Mouse (Mus musculus) liver, embryonic 12.5 days (tissue): ENCODE results near the gene Ckb. TPM values are rescaled to one million over a fixed set of nuclear protein-coding genes. Genes with fewer than 3 reads are reported as not detected.
A peak's percentile ranks its signal among the peaks of the same experiment; 100 is the strongest.
"Not testable (repeated sequence)": the region's sequence is repeated elsewhere in the genome, so short reads cannot be mapped to it uniquely, and the experiment has no call there.

ENCODE experiments used
- ATAC-seq: fragments of 200-750 bp; cut with Nextera tagmentation; 2 replicates; pipeline ENCODE4 v1.8.0; 2017; ENCODE audit warnings: moderate number of reproducible peaks, mild to moderate bottlenecking, moderate library complexity
- H3K27ac ChIP-seq: fragments of 300-500 bp; sonication (generic); 2 replicates; pipeline ENCODE4 v1.5.1; 2016; ENCODE audit warnings: mild to moderate bottlenecking
- H3K27me3 ChIP-seq: fragments of 300-500 bp; sonication (generic); replicated peaks from 2 replicates; pipeline ENCODE4 v1.6.1; 2016; ENCODE audit warnings: mild to moderate bottlenecking, moderate library complexity
- H3K36me3 ChIP-seq: fragments of 300-500 bp; sonication (generic); 2 replicates; pipeline ENCODE4 v1.6.1; 2016; ENCODE audit warnings: mild to moderate bottlenecking, moderate library complexity
- H3K4me1 ChIP-seq: fragments of 300-500 bp; sonication (generic); 2 replicates; pipeline ENCODE4 v1.6.1; 2016
- H3K4me2 ChIP-seq: fragments of 300-500 bp; sonication (generic); 2 replicates; pipeline ENCODE4 v1.6.1; 2016; ENCODE audit warnings: mild to moderate bottlenecking, moderate library complexity
- H3K4me3 ChIP-seq: fragments of 300-500 bp; sonication (generic); 2 replicates; pipeline ENCODE4 v1.5.1; 2016; ENCODE audit warnings: mild to moderate bottlenecking, moderate library complexity
- H3K9ac ChIP-seq: fragments of 300-500 bp; sonication (generic); 2 replicates; pipeline ENCODE4 v1.6.1; 2016; ENCODE audit warnings: mild to moderate bottlenecking, moderate library complexity
- H3K9me3 ChIP-seq: fragments of 300-500 bp; sonication (generic); replicated peaks from 2 replicates; pipeline ENCODE4 v1.6.1; 2016; ENCODE audit warnings: mild to moderate bottlenecking, moderate library complexity
- WGBS: fragments of 180-500 bp; shearing (Covaris S2); methylation state at CpG from one replicate; pipeline ENCODE4 v1.1.7; 2016; ENCODE audit not compliant: insufficient replicate concordance; 5-methylcytosine and 5-hydroxymethylcytosine counted together
- polyA plus RNA-seq: library from polyadenylated mRNA; unstranded; fragments of >200 nt; fragmentation: Nextera tagmentation; extraction: Ambion mirVana; gene quantifications from 2 replicates; pipeline ENCODE4 v1.2.1, GENCODE M21; 2016

Ckb gene
- 54.1 and 54.6 TPM in 2 replicates for polyA plus RNA-seq

GRCm38 (mm10) chr12:111672176-111672575 is at the start of gene Ckb:
Gene Ckb (minus strand): TSS chr12:111672338.
- Histone ChIP-seq H3K36me3 (no peaks in the 10 kb centered on the region), H3K4me2 (peak within 1 kb of the TSS; percentile 74), H3K27me3 (peaks cover 77% of the 10 kb centered on the region), H3K27ac (no peak within 1 kb of the TSS), H3K9ac (peak within 1 kb of the TSS; percentile 46), H3K4me1 (peaks cover 67% of the 10 kb centered on the region), H3K4me3 (peak within 1 kb of the TSS; percentile 53), H3K9me3 (no peaks in the 10 kb centered on the region)
- peak; percentile 28 for ATAC-seq
- WGBS, result under 1% methylated on average over 31 of the region's 31 CpGs

- Histone ChIP-seq H3K4me3 (no peak overlapping the region), H3K36me3 (peaks cover 34% of the 10 kb centered on the region), H3K27ac (no peak overlapping the region), H3K9ac (no peak overlapping the region), H3K4me1 (peaks cover 10% of the 10 kb centered on the region), H3K27me3 (no peaks in the 10 kb centered on the region), H3K9me3 (no peaks in the 10 kb centered on the region; the same call in 1 of the 2 replicates), H3K4me2 (no peak overlapping the region)
- ATAC-seq, result no peak
- 76% methylated on average over 4 of the region's 4 CpGs for WGBS
Measured at GRCm38 (mm10) chr12:111720222-111720621, 48.1 kb upstream of the Ckb start.

DNA sequence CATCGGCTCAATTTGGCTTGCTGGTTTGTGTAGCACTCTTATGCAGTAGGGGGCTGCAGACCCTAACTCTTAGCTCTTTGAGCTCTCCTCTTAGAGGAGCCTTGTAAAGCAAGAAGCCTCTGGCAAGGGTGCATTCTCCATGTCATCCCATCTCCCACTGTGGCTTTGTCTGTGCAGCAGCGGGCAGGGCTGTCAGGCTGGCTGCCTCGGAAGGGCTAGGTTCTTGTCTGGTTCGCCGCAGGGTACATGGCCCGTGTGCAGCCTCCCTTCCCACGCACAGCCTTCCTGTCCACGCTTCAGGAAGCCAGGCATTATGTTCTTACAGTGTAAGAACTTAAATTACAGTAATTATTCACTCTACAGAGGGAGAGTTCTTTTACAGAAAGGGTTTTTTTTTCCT is 46.5 kb upstream of the Ckb start:
- no peak overlapping the region for H3K4me3 ChIP-seq
- no peak for ATAC-seq
- H3K27me3 ChIP-seq, result no peaks in the 10 kb centered on the region
- peaks cover 25% of the 10 kb centered on the region for H3K4me1 ChIP-seq
- 72% methylated on average over 8 of the region's 8 CpGs for WGBS
- H3K9me3 ChIP-seq, result no peaks in the 10 kb centered on the region; the same call in 1 of the 2 replicates
- no peak overlapping the region for H3K9ac ChIP-seq
- peaks cover 19% of the 10 kb centered on the region for H3K36me3 ChIP-seq
- H3K27ac ChIP-seq, result no peak overlapping the region
- no peak overlapping the region for H3K4me2 ChIP-seq

DNA sequence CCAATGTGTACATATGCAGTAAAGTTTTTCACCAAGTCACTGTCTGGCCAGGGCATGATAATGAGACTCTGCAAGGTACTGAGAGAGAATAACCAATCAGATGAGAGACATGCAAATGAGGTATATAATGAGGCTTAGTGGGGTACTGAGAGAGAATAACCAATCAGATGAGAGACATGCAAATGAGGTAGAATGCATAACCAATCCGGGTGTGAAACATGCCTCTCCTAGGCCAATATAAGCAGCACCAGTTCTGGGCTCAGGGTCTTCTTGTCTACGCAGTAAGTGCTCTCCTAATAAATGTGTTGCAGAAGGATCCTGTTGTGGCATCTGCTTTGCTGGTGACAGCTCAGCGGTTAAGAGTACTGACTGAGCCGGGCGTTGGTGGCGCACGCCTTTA is 44.4 kb upstream of the Ckb start:
- H3K4me3 ChIP-seq, result no peak overlapping the region
- no peak overlapping the region for H3K4me2 ChIP-seq

GRCm38 (mm10) chr12:111713880-111714279 is 41.7 kb upstream of the Ckb start:
- peak overlapping the region; percentile 97 for H3K9ac ChIP-seq
- peaks cover 38% of the 10 kb centered on the region for H3K36me3 ChIP-seq
- H3K9me3 ChIP-seq, H3K27me3 ChIP-seq, H3K27ac ChIP-seq, ATAC-seq: not testable (repeated sequence)
- peak overlapping the region; percentile 97 for H3K4me3 ChIP-seq
- 63% methylated on average over 6 of the region's 6 CpGs for WGBS
- H3K4me1 ChIP-seq, result peaks cover 42% of the 10 kb centered on the region
- H3K4me2 ChIP-seq, result peak overlapping the region; percentile 96

More for the DNA sequence above, 44.4 kb upstream of the Ckb start:
- no peak overlapping the region for H3K9ac ChIP-seq
- no peak for ATAC-seq
- no peaks in the 10 kb centered on the region for H3K27me3 ChIP-seq
- H3K36me3 ChIP-seq, result peaks cover 11% of the 10 kb centered on the region
- 96% methylated on average over 7 of the region's 7 CpGs for WGBS
- peaks cover 35% of the 10 kb centered on the region for H3K4me1 ChIP-seq
- H3K27ac ChIP-seq, result no peak overlapping the region
- no peaks in the 10 kb centered on the region; the same call in 1 of the 2 replicates for H3K9me3 ChIP-seq

DNA sequence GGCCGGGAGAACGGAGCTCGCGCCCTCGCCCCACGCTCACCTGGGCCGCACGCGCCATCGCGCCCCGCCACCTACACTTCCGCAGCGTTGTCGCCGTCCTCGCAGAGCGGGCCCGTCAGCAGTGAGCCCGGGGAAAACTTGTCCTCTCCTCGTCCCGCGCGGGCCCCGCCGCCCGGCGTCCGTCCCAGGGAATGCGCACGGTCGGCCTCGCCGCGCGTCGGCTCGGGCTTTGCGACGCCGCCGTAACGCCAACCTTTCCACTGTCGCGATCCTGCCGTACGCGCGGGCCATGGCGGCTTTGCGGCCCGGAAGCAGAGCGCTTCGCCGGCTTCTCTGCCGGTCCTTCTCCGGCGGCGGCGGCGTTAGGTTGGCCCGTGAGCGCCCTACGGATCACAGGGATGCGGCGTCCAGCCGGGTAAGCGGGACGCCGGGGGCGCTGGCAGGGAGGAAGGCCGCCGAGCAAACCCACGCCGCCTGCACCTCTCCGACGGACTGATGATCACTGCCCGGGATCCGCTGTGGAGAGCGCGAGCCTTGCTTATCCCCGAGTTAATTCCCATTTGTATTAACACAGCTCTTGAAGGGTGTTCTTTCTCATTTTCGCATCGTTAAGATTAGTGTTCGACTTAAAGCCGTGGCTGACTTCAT is 41.0 kb upstream of the Ckb start, which contains the start of the genes Bag5 and Apopt1:
Bag5 (minus strand) TSS at position 254 of the 648 bp plus-strand sequence.
Apopt1 (plus strand) TSS at position 258 of the 648 bp plus-strand sequence.
- Histone ChIP-seq H3K4me3 (peak within 1 kb of the TSS; percentile 97), H3K9me3 (no peaks in the 10 kb centered on the region; the same call in 1 of the 2 replicates), H3K4me2 (peak within 1 kb of the TSS; percentile 96), H3K4me1 (peaks cover 42% of the 10 kb centered on the region), H3K27me3 (no peaks in the 10 kb centered on the region), H3K9ac (peak within 1 kb of the TSS; percentile 97), H3K27ac (peak within 1 kb of the TSS; percentile 81), H3K36me3 (peaks cover 45% of the 10 kb centered on the region)
- peak; percentile 82 for ATAC-seq
- 0% methylated on average over 75 of the region's 86 CpGs for WGBS

GRCm38 (mm10) chr12:111712476-111712875 is 40.3 kb upstream of the Ckb start:
- WGBS, result under 1% methylated on average over 33 of the region's 33 CpGs
- H3K9ac ChIP-seq, result peak overlapping the region; percentile 97
- peak; percentile 10; the same call in 1 of the 2 replicates for ATAC-seq

GRCm38 (mm10) chr12:111710091-111710490 is 38.0 kb upstream of the Ckb start:
- Histone ChIP-seq H3K4me1 (peaks cover 31% of the 10 kb centered on the region), H3K36me3 (peaks cover 48% of the 10 kb centered on the region), H3K4me3 (no peak overlapping the region), H3K27me3 (no peaks in the 10 kb centered on the region), H3K9me3 (no peaks in the 10 kb centered on the region), H3K27ac (no peak overlapping the region), H3K9ac (no peak overlapping the region), H3K4me2 (no peak overlapping the region)
- no peak for ATAC-seq
- 80% methylated on average over 10 of the region's 10 CpGs for WGBS

More at GRCm38 (mm10) chr12:111712476-111712875, 40.3 kb upstream of the Ckb start:
- Histone ChIP-seq H3K36me3 (peaks cover 52% of the 10 kb centered on the region), H3K27me3 (no peaks in the 10 kb centered on the region), H3K4me3 (peak overlapping the region; percentile 97), H3K27ac (peak overlapping the region; percentile 81), H3K4me2 (peak overlapping the region; percentile 96), H3K9me3 (no peaks in the 10 kb centered on the region; the same call in 1 of the 2 replicates), H3K4me1 (peaks cover 42% of the 10 kb centered on the region)

GRCm38 (mm10) chr12:111708181-111708580 is 36.0 kb upstream of the Ckb start:
- Histone ChIP-seq H3K36me3 (peaks cover 48% of the 10 kb centered on the region), H3K27ac (no peak overlapping the region), H3K4me2 (no peak overlapping the region), H3K9me3 (no peaks in the 10 kb centered on the region), H3K4me3 (no peak overlapping the region), H3K4me1 (peaks cover 17% of the 10 kb centered on the region), H3K9ac (no peak overlapping the region), H3K27me3 (no peaks in the 10 kb centered on the region)
- 74% methylated on average over 4 of the region's 4 CpGs for WGBS
- ATAC-seq, result no peak

DNA sequence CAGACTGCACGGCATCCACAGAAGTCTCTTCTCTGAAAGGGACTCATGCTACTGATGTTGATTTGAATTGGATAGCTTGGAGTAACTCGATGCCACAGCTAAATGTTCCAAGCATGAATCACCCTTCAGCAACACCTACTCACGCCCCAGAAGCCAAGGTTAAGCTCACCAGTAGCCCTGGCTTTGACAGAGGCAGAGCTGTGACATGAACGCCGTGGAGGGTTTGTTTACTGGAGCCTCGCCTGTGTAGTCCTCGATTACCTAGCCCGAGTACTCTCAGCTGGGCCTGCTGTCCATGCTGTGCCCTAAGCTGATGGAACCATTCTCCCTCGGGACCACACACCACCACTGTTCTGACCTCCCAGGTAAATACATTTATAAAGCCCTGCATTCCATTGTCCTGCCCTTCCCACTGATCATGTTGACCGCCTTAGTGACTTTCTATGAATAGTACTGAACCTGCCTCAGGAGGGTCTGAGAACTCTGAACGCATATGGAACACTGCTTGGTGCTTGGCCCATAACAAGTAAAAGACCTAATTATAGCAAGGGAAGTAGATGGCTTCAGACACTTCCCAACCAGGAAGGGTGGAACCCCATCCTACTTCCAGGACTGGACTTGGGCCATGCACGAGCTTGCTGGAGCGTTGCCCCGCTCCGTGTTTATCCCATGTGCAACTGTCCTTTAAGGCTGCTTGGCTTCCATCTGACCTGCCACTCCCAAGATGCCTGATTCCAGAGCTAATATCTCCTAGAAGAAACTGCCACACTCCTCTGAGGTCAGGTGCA is 33.2 kb upstream of the Ckb start:
- Histone ChIP-seq H3K9me3 (no peaks in the 10 kb centered on the region), H3K4me3 (no peak overlapping the region), H3K4me2 (no peak overlapping the region), H3K9ac (no peak overlapping the region), H3K4me1 (no peaks in the 10 kb centered on the region), H3K27ac (no peak overlapping the region), H3K36me3 (peaks cover 36% of the 10 kb centered on the region), H3K27me3 (0 out of 2 replicates have a peak, but pooled peaks cover 3% of the 10 kb centered on the region)
- ATAC-seq, result no peak
- WGBS, result 68% methylated on average over 15 of the region's 15 CpGs

- Histone ChIP-seq H3K36me3 (peaks cover 28% of the 10 kb centered on the region), H3K9ac (no peak overlapping the region), H3K27ac (no peak overlapping the region), H3K9me3 (no peaks in the 10 kb centered on the region), H3K27me3 (0 out of 2 replicates have a peak, but pooled peaks cover 3% of the 10 kb centered on the region), H3K4me1 (no peaks in the 10 kb centered on the region), H3K4me2 (no peak overlapping the region), H3K4me3 (no peak overlapping the region)
- ATAC-seq, result no peak
- 67% methylated on average over 9 of the region's 9 CpGs for WGBS
Measured at GRCm38 (mm10) chr12:111704609-111705008, 32.5 kb upstream of the Ckb start.

- H3K36me3 ChIP-seq, result peaks cover 15% of the 10 kb centered on the region
- 53% methylated on average over 3 of the region's 3 CpGs for WGBS
Measured at GRCm38 (mm10) chr12:111703301-111703700, 31.2 kb upstream of the Ckb start.

More at GRCm38 (mm10) chr12:111703301-111703700, 31.2 kb upstream of the Ckb start:
- no peak for ATAC-seq
- Histone ChIP-seq H3K9me3 (no peaks in the 10 kb centered on the region), H3K4me2 (no peak overlapping the region), H3K27me3 (0 out of 2 replicates have a peak, but pooled peaks cover 3% of the 10 kb centered on the region), H3K4me3 (no peak overlapping the region), H3K9ac (no peak overlapping the region), H3K4me1 (no peaks in the 10 kb centered on the region), H3K27ac (no peak overlapping the region)
